Mouse (Mus musculus) CH12.LX (cell line): ENCODE measurements around the gene Hist1h4n. TPM values are rescaled to one million over a fixed set of nuclear protein-coding genes. Genes with fewer than 3 reads are reported as not detected.
"Not testable (repeated sequence)": the region's sequence is repeated elsewhere in the genome, so short reads cannot be mapped to it uniquely, and the experiment has no call there.

Experiments used
- DNase-seq: peaks from one replicate; pipeline ENCODE4 v3.0.0-alpha.2; 2013; ENCODE audit errors: extremely low read depth
- H3K27ac ChIP-seq: 2 replicates; pipeline ENCODE4 v1.5.1; 2012; ENCODE audit warnings: low read depth, mild to moderate bottlenecking, control low read depth, moderate library complexity; ENCODE audit not compliant: insufficient read depth
- H3K27me3 ChIP-seq: replicated peaks from 2 replicates; pipeline ENCODE3; 2012; ENCODE audit warnings: inconsistent platforms
- H3K36me3 ChIP-seq, 2 experiments: replicated peaks in 1 of 2; 2 replicates each; pipeline versions ENCODE3 to v1.6.1; 2012; ENCODE audit warnings: inconsistent platforms in 1 of 2, low read length in 1 of 2, mild to moderate bottlenecking in 1 of 2, mixed read lengths in 1 of 2, moderate library complexity in 1 of 2; ENCODE audit not compliant: control insufficient read depth in 1 of 2, insufficient read depth in 1 of 2
- H3K4me1 ChIP-seq, 2 experiments: 2 replicates each; pipeline ENCODE4 v1.6.1; 2012; ENCODE audit warnings: inconsistent platforms in 1 of 2, moderate library complexity in 1 of 2; ENCODE audit not compliant: insufficient read depth in 2 of 2, control insufficient read depth in 1 of 2
- H3K4me2 ChIP-seq: 2 replicates; pipeline ENCODE4 v1.6.1; 2012; ENCODE audit warnings: low read depth, mild to moderate bottlenecking, control low read depth; ENCODE audit not compliant: poor library complexity, insufficient read depth, severe bottlenecking
- H3K4me3 ChIP-seq, 3 experiments: fragments of 150-350 bp in 1 of 3; sonication (generic) in 1 of 3; replicated peaks in 1 of 3; 2 replicates each; pipeline versions ENCODE3 to v1.5.1; 2011 to 2012; ENCODE audit warnings: low read depth in 2 of 3, low read length in 2 of 3, mild to moderate bottlenecking in 2 of 3, moderate library complexity in 2 of 3, control low read depth in 1 of 3, improper control_type of control experiment in 1 of 3, inconsistent platforms in 1 of 3, mixed read lengths in 1 of 3; ENCODE audit not compliant: poor library complexity in 1 of 3
- H3K79me2 ChIP-seq: replicated peaks from 2 replicates; pipeline ENCODE4 v1.6.1; 2012; ENCODE audit warnings: mild to moderate bottlenecking, moderate library complexity; ENCODE audit not compliant: control insufficient read depth, poor library complexity, insufficient read depth, severe bottlenecking; ENCODE audit errors: extremely low read depth
- H3K9ac ChIP-seq: 2 replicates; pipeline ENCODE4 v1.6.1; 2012; ENCODE audit warnings: low read depth, mild to moderate bottlenecking, control low read depth, moderate library complexity; ENCODE audit not compliant: insufficient read depth
- H3K9me3 ChIP-seq: replicated peaks from 2 replicates; pipeline ENCODE3; 2012; ENCODE audit warnings: low read length, inconsistent platforms, mixed read lengths
- CHD1 ChIP-seq: IDR thresholded peaks from 2 replicates; pipeline ENCODE4 v1.6.1; 2012; ENCODE audit warnings: low read depth, low read length, improper control_type of control experiment, inconsistent platforms
- CTCF ChIP-seq, 2 experiments: IDR thresholded peaks in 1 of 2; conservative IDR thresholded peaks in 1 of 2; 2 replicates each; pipeline ENCODE4 v1.5.1; 2011 to 2012; ENCODE audit warnings: low read depth in 2 of 2, low read length in 2 of 2, improper control_type of control experiment in 1 of 2, inconsistent platforms in 1 of 2, mild to moderate bottlenecking in 1 of 2, moderate library complexity in 1 of 2
- ELF1 ChIP-seq: IDR thresholded peaks from 2 replicates; pipeline ENCODE4 v1.6.1; 2014; ENCODE audit warnings: low read depth, mild to moderate bottlenecking, inconsistent platforms, low read length, improper control_type of control experiment
- GABPA ChIP-seq: IDR thresholded peaks from 2 replicates; pipeline ENCODE4 v1.6.1; 2012; ENCODE audit warnings: low read depth, low read length, improper control_type of control experiment, inconsistent platforms; ENCODE audit not compliant: insufficient replicate concordance
- IRF4 ChIP-seq: IDR thresholded peaks from 2 replicates; pipeline ENCODE4 v1.6.1; 2014; ENCODE audit warnings: low read depth, mild to moderate bottlenecking, inconsistent platforms, low read length, improper control_type of control experiment
- JUND ChIP-seq: conservative IDR thresholded peaks from 2 replicates; pipeline ENCODE4 v1.6.1; 2011; ENCODE audit warnings: low read depth, low read length, improper control_type of control experiment
- KAT2A ChIP-seq: IDR thresholded peaks from 2 replicates; pipeline ENCODE4 v1.6.1; 2012; ENCODE audit warnings: low read length, improper control_type of control experiment, inconsistent platforms; ENCODE audit not compliant: insufficient replicate concordance
- NELFE ChIP-seq: IDR thresholded peaks from 2 replicates; pipeline ENCODE4 v1.6.1; 2011; ENCODE audit warnings: low read depth, low read length, improper control_type of control experiment
- SMC3 ChIP-seq: IDR thresholded peaks from 2 replicates; pipeline ENCODE4 v1.6.1; 2011; ENCODE audit warnings: low read depth, low read length, improper control_type of control experiment
- TBP ChIP-seq: conservative IDR thresholded peaks from 2 replicates; pipeline ENCODE4 v1.6.1; 2011; ENCODE audit warnings: low read depth, low read length, improper control_type of control experiment
- ZKSCAN1 ChIP-seq: IDR thresholded peaks from 2 replicates; pipeline ENCODE4 v1.6.1; 2012; ENCODE audit warnings: low read depth, inconsistent platforms, low read length, improper control_type of control experiment, borderline replicate concordance
- dilution Hi-C: fragments of 300-500 bp; cut with MboI; formaldehyde crosslinking; loops from 2 replicates; pipeline ENCODE4 v1.14.3; 2020; ENCODE audit warnings: low sequenced_read_pairs; ENCODE audit not compliant: extremely low pct_unique_long_range_greater_than_20kb, extremely low pct_ligation_motif_present
- in situ Hi-C: fragments of 300-500 bp; cut with MboI; formaldehyde crosslinking; loops from 3 replicates; pipeline ENCODE4 v1.14.3; 2019; ENCODE audit warnings: low sequenced_read_pairs, low pct_ligation_motif_present, low pct_unique_long_range_greater_than_20kb, mixed read lengths
- polyA plus RNA-seq: library from polyadenylated mRNA; unstranded; fragments of >175 nt; gene quantifications from 2 replicates; pipeline ENCODE4 v1.2.1, GENCODE M21; 2012; ENCODE audit warnings: low read depth; ENCODE audit not compliant: insufficient read length
- total RNA-seq, 2 experiments: library from RNA; depleted of rRNA; stranded (reverse); fragments of 300-350 nt in 1 of 2; fragments of >200 nt in 1 of 2; gene quantifications; 2 replicates each; pipeline ENCODE4 v1.2.3; 2012 to 2014

Hist1h4n gene
- total and polyA plus RNA-seq, 3 experiments, result 152 to 5,322 TPM; not detected in 1

DNA sequence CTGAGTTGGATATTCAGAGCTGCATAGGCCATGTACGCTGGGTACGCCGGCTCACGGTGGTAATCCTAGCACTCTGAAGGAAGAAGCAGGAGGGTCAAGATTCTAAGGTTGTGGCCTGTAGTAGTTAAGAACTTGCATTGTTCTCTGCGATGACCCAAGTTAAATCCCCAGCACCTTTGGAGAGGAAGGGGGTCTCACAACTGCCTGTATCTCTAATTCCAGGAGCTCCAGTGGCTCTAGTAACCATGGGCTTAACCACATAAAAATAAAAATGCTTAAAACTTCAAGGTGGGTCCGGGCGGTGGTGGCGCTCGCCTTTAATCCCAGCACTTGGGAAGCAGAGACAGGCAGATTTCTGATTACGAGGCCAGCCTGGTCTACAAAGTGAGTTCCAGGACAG, 1.7 kb downstream of the Hist1h4n start:
- Histone ChIP-seq H3K36me3 (peaks cover 0 to 4% of the 10 kb centered on the region in 2 experiments), H3K4me3 (no peak overlapping the region), H3K4me1 (peaks cover 0 to 39% of the 10 kb centered on the region in 2 experiments; a peak in 2 of 4 replicates)
- in situ Hi-C loops, result no loop called here
- no peak for DNase-seq
- TF ChIP-seq TBP (no peak), GABPA (no peak), KAT2A (no peak)
- TF ChIP-seq, all 38 proteins: peak for 0
- H3K9ac ChIP-seq, result no peak overlapping the region; the same call in 1 of the 2 replicates
- H3K79me2 ChIP-seq, result no peaks in the 10 kb centered on the region
- H3K27ac ChIP-seq, result no peak overlapping the region
- no peaks in the 10 kb centered on the region for H3K27me3 ChIP-seq
- dilution Hi-C loops, result no loop called here
- H3K9me3 ChIP-seq, result no peaks in the 10 kb centered on the region
- H3K4me2 ChIP-seq, result no peak overlapping the region

DNA sequence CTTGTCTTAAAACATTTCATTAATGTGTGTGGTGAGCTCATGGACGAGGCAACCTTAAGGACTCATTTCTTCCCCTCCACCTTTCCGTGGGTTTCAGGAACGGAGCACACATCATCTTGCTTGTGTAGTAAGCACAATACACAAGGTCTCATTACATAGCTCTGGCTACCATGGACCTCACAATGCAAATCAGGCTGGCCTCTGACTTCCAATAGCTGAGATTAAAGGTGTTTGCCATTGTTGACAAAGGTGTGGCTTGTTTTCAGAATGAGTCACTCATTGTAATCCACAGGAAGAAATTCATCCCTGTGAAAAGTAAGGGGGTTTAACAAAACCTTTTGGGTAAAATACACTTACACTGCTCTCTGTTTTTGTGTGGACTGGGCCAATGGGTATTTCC, 3.5 kb downstream of the Hist1h4n start:
- no peak overlapping the region for H3K4me3 ChIP-seq
- peaks cover 0 to 4% of the 10 kb centered on the region in 2 experiments for H3K36me3 ChIP-seq
- H3K4me1 ChIP-seq, result peaks cover 0 to 39% of the 10 kb centered on the region in 2 experiments; a peak in 2 of 4 replicates
- in situ Hi-C loops (no loop called here), dilution Hi-C loops (no loop called here)
- no peaks in the 10 kb centered on the region for H3K79me2 ChIP-seq
- H3K4me2 ChIP-seq, result peak overlapping the region; percentile 29; the same call in 1 of the 2 replicates
- no peaks in the 10 kb centered on the region for H3K27me3 ChIP-seq
- H3K9ac ChIP-seq, result no peak overlapping the region
- peak overlapping the region; percentile 45; the same call in 1 of the 2 replicates for H3K27ac ChIP-seq
- no peak for DNase-seq
- H3K9me3 ChIP-seq, result no peaks in the 10 kb centered on the region
- TF ChIP-seq NELFE (no peak), IRF4 (0 out of 2 replicates have a peak, but pooled peaks have one; percentile 25), JUND (0 out of 2 replicates have a peak, but pooled peaks have one; percentile 28), SMC3 (no peak), CHD1 (no peak), ELF1 (no peak), ZKSCAN1 (no peak), CTCF (conservative IDR thresholded peaks at IDR 0.05 in 1 of 2, IDR thresholded peaks at IDR 0.05 in 1 of 2; ENCODE audit: low read depth in 2 of 2, low read length in 2 of 2) (no peak)

DNA sequence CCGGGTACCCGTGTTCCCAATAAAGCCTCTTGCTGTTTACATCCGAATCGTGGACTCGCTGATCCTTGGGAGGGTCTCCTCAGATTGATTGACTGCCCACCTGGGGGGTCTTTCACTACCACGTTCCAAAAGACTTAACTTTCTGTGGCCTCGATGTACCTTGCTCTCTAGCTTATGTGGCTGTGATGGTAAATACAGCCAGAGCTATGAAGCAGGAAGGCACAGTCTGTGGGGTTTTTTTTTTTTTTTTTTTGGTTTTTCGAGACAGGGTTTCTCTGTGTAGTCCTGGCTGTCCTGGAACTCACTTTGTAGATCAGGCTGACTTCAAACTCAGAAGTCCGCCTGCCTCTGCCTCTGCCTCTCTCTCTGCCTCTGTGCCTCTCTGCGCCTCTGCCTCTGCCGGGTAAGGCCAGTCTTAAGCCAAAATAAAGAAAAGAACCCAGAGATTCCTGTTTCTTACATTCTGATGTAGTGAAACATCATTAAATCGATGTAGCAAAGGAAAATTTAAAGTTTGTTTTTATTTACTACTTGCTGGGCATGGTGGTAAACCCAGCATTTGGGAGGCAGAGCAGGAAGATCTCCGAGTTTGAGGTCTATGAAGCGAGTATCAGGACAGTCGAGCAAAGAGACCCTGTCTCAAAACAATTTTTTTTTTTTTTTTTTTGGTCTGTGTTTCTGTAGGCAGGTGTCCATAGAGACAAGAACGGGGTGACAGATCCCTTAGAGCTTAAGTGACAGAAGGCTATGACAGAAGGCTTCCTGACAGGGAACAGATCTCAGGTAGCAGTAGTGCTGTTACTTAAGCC, 11.7 kb downstream of the Hist1h4n start:
- dilution Hi-C loops, H3K4me3 ChIP-seq, DNase-seq, H3K9me3 ChIP-seq, in situ Hi-C loops, H3K27me3 ChIP-seq, H3K27ac ChIP-seq, H3K4me2 ChIP-seq, H3K79me2 ChIP-seq, H3K36me3 ChIP-seq, H3K9ac ChIP-seq: not testable (repeated sequence)
- H3K4me1 ChIP-seq, result peaks cover 0 to 17% of the 10 kb centered on the region in 2 experiments; a peak in 3 of 4 replicates
